ENCODE assay signal across 20 mouse cellular contexts in genomic region chr5:24620116-24620515, GRCm38 (mm10). TPM values are rescaled to one million over a fixed set of nuclear protein-coding genes. Genes with fewer than 3 reads are reported as not detected.
DNase-seq lines count a peak whose midpoint lies in the region; ATAC-seq lines count a peak whose summit lies in the region.
"Had no signal": no experiment of that assay in that cellular context is flagged by ENCODE, and none has a peak within 500 bp of the region (broad histone marks: within the 10 kb centered on the region; RNA-seq: fewer than 3 reads in every experiment).

No protein-coding gene starts in this region.

- peak overlapping the region; percentile 27; the same call in 1 of the 2 replicates for H3K9ac ChIP-seq in hindbrain, embryonic 16.5 days (ENCODE audit: low read depth, low read length)
- no peak overlapping the region for H3K9ac ChIP-seq in limb, embryonic 13.5 days
- H3K9ac ChIP-seq: hindbrain, embryonic 15.5 days; liver, embryonic 15.5 days; midbrain, embryonic 13.5 days; neural tube, embryonic 15.5 days had no signal

- H3K4me2 ChIP-seq in hindbrain, embryonic 16.5 days (ENCODE audit: low read length), result no peak overlapping the region
- H3K4me2 ChIP-seq in limb, embryonic 13.5 days (replicated peaks), result peak overlapping the region; percentile 27
- H3K4me2 ChIP-seq: hindbrain, embryonic 15.5 days; liver, embryonic 15.5 days; midbrain, embryonic 13.5 days; neural tube, embryonic 15.5 days had no signal

- no peaks in the 10 kb centered on the region for H3K36me3 ChIP-seq in hindbrain, embryonic 16.5 days (ENCODE audit: control insufficient read depth, insufficient read depth, low read length)
- no peaks in the 10 kb centered on the region for H3K36me3 ChIP-seq in hindbrain, embryonic 10.5 days
- no peaks in the 10 kb centered on the region for H3K36me3 ChIP-seq in limb, embryonic 13.5 days
- H3K36me3 ChIP-seq: G1E; liver, embryonic 15.5 days; midbrain, embryonic 13.5 days; neural tube, embryonic 15.5 days had no signal

- no peak overlapping the region for H3K4me3 ChIP-seq in hindbrain, embryonic 16.5 days (ENCODE audit: low read length)
- no peak overlapping the region for H3K4me3 ChIP-seq in hindbrain, embryonic 10.5 days
- no peak overlapping the region for H3K4me3 ChIP-seq in limb, embryonic 13.5 days
- H3K4me3 ChIP-seq: hindbrain, embryonic 15.5 days; liver, embryonic 15.5 days; midbrain, embryonic 13.5 days; myocyte; neural tube, embryonic 15.5 days had no signal

- no peak for ATAC-seq in hindbrain, embryonic 16.5 days
- ATAC-seq in limb, embryonic 13.5 days (ENCODE audit: low FRiP score, low read depth), result peak; percentile 41; the same call in 1 of the 2 replicates
- no peak for ATAC-seq in megakaryocyte progenitor cell, adult 5-6 weeks (replicated peaks; ENCODE audit: poor library complexity)
- ATAC-seq: midbrain, embryonic 13.5 days had no signal

- no peaks in the 10 kb centered on the region for H3K9me3 ChIP-seq in hindbrain, embryonic 16.5 days (ENCODE audit: control insufficient read depth, low read length)
- no peaks in the 10 kb centered on the region for H3K9me3 ChIP-seq in hindbrain, embryonic 10.5 days
- H3K9me3 ChIP-seq in limb, embryonic 13.5 days, result no peaks in the 10 kb centered on the region
- H3K9me3 ChIP-seq: G1E; hindbrain, embryonic 15.5 days; liver, embryonic 15.5 days; midbrain, embryonic 13.5 days; neural tube, embryonic 15.5 days had no signal

- no peak overlapping the region for H3K27ac ChIP-seq in hindbrain, embryonic 16.5 days (ENCODE audit: low read depth, low read length)
- no peak overlapping the region for H3K27ac ChIP-seq in hindbrain, embryonic 10.5 days
- peak overlapping the region; percentile 73 for H3K27ac ChIP-seq in limb, embryonic 13.5 days
- H3K27ac ChIP-seq: hindbrain, embryonic 15.5 days; liver, embryonic 15.5 days; macrophage; midbrain, embryonic 13.5 days; neural tube, embryonic 15.5 days had no signal

- H3K27me3 ChIP-seq in hindbrain, embryonic 16.5 days (replicated peaks; ENCODE audit: control insufficient read depth, insufficient read depth, low read length), result no peaks in the 10 kb centered on the region; the same call in 1 of the 2 replicates
- H3K27me3 ChIP-seq in hindbrain, embryonic 10.5 days (ENCODE audit: insufficient read depth, poor library complexity, severe bottlenecking), result peaks cover 58% of the 10 kb centered on the region
- peaks cover 33% of the 10 kb centered on the region for H3K27me3 ChIP-seq in limb, embryonic 13.5 days
- H3K27me3 ChIP-seq: hindbrain, embryonic 15.5 days; neural tube, embryonic 15.5 days had no signal

- H3K4me1 ChIP-seq in hindbrain, embryonic 16.5 days (ENCODE audit: control insufficient read depth, insufficient read depth, low read depth, low read length), result peaks cover 30% of the 10 kb centered on the region
- peaks cover 25% of the 10 kb centered on the region for H3K4me1 ChIP-seq in hindbrain, embryonic 10.5 days (replicated peaks)
- H3K4me1 ChIP-seq in limb, embryonic 13.5 days, result peaks cover 37% of the 10 kb centered on the region
- H3K4me1 ChIP-seq: liver, embryonic 15.5 days had no signal

- 73% methylated on average over 8 of the region's 8 CpGs for WGBS in hindbrain, embryonic 16.5 days
- WGBS in hindbrain, embryonic 10.5 days, result 77% methylated on average over 8 of the region's 8 CpGs
- 32% methylated on average over 8 of the region's 8 CpGs for whole genome bisulfite sequencing in limb, embryonic 13.5 days

- no peak for DNase-seq in hindbrain, embryonic 10.5 days (ENCODE audit: low spot score)
- peak; percentile 36 for DNase-seq in lung, postnatal 36 days
- no peak for DNase-seq in lung, adult 18-20 months
- peak; percentile 62 for DNase-seq in kidney, adult 9 months
- no peak for DNase-seq in liver
- DNase-seq: cerebellum, postnatal 25 days; gastrocnemius, postnatal 14 days; heart, postnatal 10 days; layer of hippocampus, postnatal 36 days; thymus, postnatal 4 days had no signal

RNA-seq across cellular contexts. Expression of gene Smarcd3, which starts 4.1 kb away (rescaled TPM):
- 128 and 133 TPM in 2 replicates for polyA plus RNA-seq in hindbrain, embryonic 16.5 days (2015; fragmentation: Nextera tagmentation; extraction: Ambion mirVana)
- 22.8 and 35.7 TPM in 2 replicates for polyA plus RNA-seq in hindbrain, embryonic 10.5 days (2016; fragmentation: Nextera tagmentation; extraction: Ambion mirVana)
- polyA plus RNA-seq in limb, embryonic 13.5 days (2015; fragmentation: Nextera tagmentation; extraction: Ambion mirVana), result 51.2 and 51.3 TPM in 2 replicates
- total RNA-seq in megakaryocyte progenitor cell, adult 5-6 weeks (2015), result not detected in 2 replicates
- total RNA-seq in megakaryocyte progenitor cell, adult 5-6 weeks (2017), result 0.08 TPM in 1 of 2 replicates, not detected in the other
- polyA plus RNA-seq: G1E had no signal

RNA-seq across cellular contexts. Expression of gene Chpf2, which starts 33.6 kb away (rescaled TPM):
- 20.6 and 21.9 TPM in 2 replicates for polyA plus RNA-seq in hindbrain, embryonic 16.5 days (2015; fragmentation: Nextera tagmentation; extraction: Ambion mirVana)
- 16.5 and 19.3 TPM in 2 replicates for polyA plus RNA-seq in hindbrain, embryonic 10.5 days (2016; fragmentation: Nextera tagmentation; extraction: Ambion mirVana)
- 31.6 and 33.3 TPM in 2 replicates for polyA plus RNA-seq in limb, embryonic 13.5 days (2015; fragmentation: Nextera tagmentation; extraction: Ambion mirVana)
- 4.7 and 5.9 TPM in 2 replicates for total RNA-seq in megakaryocyte progenitor cell, adult 5-6 weeks (2015)
- total RNA-seq in megakaryocyte progenitor cell, adult 5-6 weeks (2017), result 12.4 and 35.1 TPM in 2 replicates

RNA-seq across cellular contexts. Expression of gene Abcf2, which starts 42.8 kb away (rescaled TPM):
- polyA plus RNA-seq in hindbrain, embryonic 16.5 days (2015; fragmentation: Nextera tagmentation; extraction: Ambion mirVana), result 80.9 and 84.8 TPM in 2 replicates
- polyA plus RNA-seq in hindbrain, embryonic 10.5 days (2016; fragmentation: Nextera tagmentation; extraction: Ambion mirVana), result 125 and 159 TPM in 2 replicates
- polyA plus RNA-seq in limb, embryonic 13.5 days (2015; fragmentation: Nextera tagmentation; extraction: Ambion mirVana), result 120 and 128 TPM in 2 replicates
- total RNA-seq in megakaryocyte progenitor cell, adult 5-6 weeks (2015), result 45.4 and 46.0 TPM in 2 replicates
- 113 and 115 TPM in 2 replicates for total RNA-seq in megakaryocyte progenitor cell, adult 5-6 weeks (2017)

Comparison
In these comparisons a context has a peak if more than half of its experiments do, and no peak if none do; other contexts are left out.
1. DNase-seq: peak in lung, postnatal 36 days (single experiment) and kidney, adult 9 months (single experiment); none in hindbrain, embryonic 10.5 days (single experiment), lung, adult 18-20 months (0 of 2) and liver (single experiment).